Mouse (Mus musculus): ENCODE results near the gene Nr1h4.

The Nr1h4 gene

DNA sequence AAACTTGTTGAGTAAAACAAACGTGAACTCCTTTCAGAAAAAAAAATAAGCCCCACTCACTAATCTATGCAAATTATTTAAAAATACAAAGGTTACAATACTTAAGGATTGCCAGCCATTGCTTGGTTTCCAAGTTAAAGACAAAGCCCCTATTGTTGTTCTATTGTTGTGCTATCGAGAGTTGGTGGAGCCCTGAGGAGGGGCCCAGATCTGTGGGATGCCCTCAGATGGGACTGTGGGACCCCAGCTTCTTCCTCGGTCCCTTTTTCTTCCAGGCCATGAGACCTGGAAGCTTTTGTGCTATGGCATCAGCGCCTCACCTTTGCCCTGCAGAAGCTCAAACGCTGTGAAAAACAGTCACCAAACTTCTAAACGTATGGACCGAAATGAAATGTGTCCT lies 51.7 kb downstream of the Nr1h4 start:
- no peak for DNase-seq (ENCODE audit: low spot score)

DNA sequence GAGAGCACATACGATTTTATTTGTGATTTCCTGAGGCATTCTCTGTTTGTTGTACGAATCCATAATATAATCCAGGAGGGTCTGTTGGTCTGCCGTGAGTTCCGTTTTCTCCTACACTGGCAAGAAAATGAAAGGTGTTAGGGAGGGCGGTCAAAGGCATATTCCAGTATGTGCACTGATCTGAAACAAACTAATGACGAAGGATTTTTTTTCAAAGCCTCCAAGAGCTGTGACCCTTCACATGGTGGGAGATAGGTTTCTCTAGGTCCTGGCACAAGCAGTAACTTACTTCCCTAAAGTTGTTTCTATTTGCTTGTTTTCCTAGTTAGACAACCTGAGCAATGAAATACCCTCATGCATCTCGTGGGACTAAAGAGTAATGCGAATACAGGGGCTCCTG lies 54.6 kb downstream of the Nr1h4 start:
- no peak for DNase-seq (ENCODE audit: low spot score)

DNA sequence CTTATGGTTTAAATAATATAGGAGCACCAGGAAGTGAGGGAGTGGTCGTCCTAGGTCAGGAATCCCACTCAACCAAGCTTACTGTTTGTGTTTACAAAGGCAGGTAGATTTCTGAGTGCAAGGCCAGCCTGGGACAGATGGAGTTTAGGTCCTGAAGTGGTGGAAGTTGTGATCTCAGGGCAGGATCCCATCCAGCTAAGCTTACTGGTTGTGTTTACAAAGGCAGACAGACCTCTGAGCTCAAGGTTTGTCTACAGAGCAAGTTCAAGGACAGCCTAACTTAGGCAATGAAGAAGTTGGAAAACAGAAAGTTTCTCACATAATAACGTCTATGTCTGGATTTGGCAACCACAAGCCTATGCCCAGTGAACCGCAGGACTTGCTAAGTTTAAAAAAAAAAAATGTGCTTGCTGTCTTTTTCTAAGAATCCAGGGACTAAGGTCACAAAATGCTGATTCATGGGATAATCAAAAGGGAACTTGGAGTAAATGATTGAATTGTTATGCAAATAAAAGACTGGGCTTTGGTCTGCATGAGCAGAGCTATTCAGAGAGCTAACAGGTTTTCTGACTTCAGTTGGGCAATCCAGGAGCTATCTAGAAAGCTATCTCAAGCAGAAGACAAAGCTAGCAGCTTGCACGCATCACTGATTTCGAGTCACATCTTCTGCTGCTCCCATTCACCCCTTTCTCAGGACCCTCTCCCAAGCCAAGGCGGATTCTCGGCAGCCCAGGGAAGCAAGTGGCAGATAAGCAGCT lies 62.6 kb downstream of the Nr1h4 start:
- no peak for DNase-seq (ENCODE audit: low spot score)

DNA sequence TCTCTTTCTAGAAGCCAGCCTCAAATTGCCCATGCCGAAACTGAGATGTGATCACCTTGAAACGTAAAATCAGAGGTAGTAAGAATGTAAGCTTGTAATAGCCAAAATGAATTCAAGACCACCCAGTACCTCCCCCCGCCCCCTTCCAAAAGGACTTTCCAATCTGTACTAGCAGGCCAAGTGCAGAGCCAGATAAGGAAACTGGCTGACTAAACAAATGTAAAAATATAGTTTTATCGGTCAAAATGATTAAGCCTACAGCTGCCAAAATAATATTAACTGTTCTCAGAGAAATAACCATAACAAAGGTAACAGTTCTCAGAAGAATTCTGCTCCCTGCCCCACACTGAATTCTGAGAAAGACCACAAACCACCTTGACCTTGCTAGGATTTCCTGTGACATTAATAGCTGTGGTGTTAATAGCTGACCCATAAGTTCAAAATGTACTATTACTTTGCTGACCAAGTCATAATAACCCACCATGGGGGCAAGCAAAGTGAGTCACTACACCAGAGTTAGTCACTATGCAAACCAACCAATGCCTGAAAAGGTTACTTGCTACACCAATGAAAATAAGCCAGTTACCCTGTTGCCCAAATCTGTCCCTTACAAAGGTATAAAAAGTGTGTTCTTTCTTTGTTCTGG lies 68.5 kb downstream of the Nr1h4 start:
- DNase-seq (ENCODE audit: low spot score): no peak

GRCm38 (mm10) chr10:89462890-89463289 lies 70.5 kb downstream of the Nr1h4 start:
- DNase-seq (ENCODE audit: low spot score): no peak

GRCm38 (mm10) chr10:89461856-89462507 lies 71.4 kb downstream of the Nr1h4 start:
- peak; percentile 90 for DNase-seq (ENCODE audit: low spot score)

- no peak for DNase-seq (ENCODE audit: low spot score)
Observed at GRCm38 (mm10) chr10:89460972-89461371, 72.4 kb downstream of the Nr1h4 start.

GRCm38 (mm10) chr10:89458770-89459169 lies 74.6 kb downstream of the Nr1h4 start:
- peak; percentile 88 for DNase-seq (ENCODE audit: low spot score)

DNA sequence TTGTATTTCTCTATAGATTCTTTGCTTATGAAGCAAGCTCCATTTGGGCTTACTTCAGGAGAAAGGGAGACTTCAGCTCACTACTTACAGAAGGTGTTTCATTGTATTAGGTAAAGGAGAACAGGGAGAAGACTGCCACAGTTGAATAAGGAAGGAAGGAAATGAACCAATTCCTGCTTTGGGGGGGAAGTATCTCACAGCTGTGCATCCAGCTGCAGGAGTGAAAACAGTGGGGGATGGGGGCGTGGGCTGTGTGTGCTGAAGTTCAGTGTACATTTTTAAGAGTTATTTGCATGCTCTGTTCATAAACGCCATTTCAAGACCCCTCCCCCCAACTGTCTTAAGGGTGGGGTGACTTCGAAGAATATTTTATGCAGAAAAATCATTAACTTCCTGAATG lies 79.6 kb downstream of the Nr1h4 start:
- DNase-seq (ENCODE audit: low spot score): no peak

DNA sequence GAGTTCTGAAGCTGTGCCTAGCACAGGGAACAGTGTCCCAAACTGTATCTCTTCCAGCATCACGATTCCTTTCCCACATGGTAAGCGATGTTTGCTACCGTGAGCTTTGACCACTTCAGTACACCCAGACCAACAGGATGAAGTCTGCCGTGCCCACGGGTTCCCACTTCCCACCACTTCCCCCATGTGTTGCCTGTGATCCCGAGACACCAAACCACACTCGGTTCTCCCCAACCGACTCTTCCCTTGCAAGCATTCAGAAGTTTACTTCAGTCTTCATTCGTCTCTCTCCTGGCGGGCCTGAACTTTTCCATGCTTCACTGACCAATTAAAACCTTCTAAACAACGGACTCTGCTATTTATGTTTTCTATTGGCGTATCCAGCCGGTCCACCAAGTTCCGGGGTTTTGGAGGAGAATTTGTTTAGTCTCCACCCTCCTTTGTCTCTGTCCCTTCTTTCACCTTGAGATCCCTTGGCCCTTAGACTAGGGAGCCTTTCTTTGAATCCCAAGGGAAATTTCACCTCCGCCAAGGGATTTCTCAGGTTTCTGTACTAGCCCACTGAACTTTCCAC lies 80.2 kb downstream of the Nr1h4 start:
- DNase-seq (ENCODE audit: low spot score): no peak

GRCm38 (mm10) chr10:89450411-89450810 lies 83.0 kb downstream of the Nr1h4 start:
- DNase-seq (ENCODE audit: low spot score): no peak

- no peak for DNase-seq (ENCODE audit: low spot score)
Observed at GRCm38 (mm10) chr10:89444381-89444780, 89.0 kb downstream of the Nr1h4 start.

DNA sequence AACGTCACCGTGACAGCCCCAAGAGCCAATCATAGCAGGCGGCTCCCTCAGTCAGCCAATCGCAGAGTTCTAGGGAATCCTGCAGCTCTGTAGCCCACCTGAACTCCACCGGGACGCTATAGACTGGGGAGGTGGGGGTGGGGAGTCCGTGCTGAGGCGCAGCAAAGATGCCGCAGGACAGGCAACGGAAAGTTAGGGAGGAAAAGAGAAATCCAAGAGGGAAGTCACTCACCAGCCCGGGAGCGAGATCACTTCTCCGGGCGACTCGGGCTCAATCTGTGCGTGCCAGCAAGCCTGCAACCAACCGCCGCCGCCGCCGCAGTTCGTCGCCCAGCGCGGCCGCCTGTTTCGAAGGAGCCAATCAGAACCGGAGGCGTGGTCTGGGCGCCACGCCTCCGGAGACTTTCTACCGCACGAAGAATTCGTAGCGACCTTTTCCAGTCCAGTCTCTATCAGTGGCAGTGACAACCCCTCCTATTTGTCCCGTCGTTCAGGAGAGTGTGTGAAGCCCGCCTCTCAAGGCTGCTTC lies 89.7 kb downstream of the Nr1h4 start, which contains the start of gene Gas2l3:
Gene Gas2l3, minus strand, starts transcription at position 345 of the 529 bp plus-strand sequence.
- DNase-seq (ENCODE audit: low spot score): peak; percentile 67

DNA sequence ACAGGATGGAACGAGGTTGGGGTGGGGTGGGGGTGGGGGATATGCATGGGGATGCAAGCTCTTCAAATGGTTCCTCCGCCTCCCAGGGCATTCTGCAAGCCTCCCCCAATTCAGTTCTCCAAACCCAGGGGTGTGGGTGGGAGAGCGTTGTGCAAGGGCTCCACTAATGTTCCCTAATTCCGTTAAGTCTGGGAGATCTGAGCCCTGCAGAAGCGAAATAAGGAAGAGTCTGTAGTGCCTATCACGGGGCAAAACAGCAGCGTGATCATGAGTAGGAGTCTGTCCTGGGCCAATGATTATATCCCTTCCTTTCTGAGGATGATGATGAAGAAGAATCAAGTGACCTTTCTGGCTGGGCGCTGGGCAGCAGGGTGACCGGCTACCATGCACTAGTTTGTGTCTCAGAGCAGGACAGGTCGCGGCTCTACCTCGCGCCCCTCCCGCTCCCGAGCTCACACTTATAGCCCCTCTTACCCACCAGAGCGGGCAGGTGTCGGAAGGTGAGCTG lies 90.2 kb downstream of the Nr1h4 start:
- no peak for DNase-seq (ENCODE audit: low spot score)

GRCm38 (mm10) chr10:89442640-89443039 lies 90.7 kb downstream of the Nr1h4 start:
- DNase-seq (ENCODE audit: low spot score): no peak

- no peak for DNase-seq (ENCODE audit: low spot score)
Observed at GRCm38 (mm10) chr10:89441961-89442360, 91.4 kb downstream of the Nr1h4 start.

DNA sequence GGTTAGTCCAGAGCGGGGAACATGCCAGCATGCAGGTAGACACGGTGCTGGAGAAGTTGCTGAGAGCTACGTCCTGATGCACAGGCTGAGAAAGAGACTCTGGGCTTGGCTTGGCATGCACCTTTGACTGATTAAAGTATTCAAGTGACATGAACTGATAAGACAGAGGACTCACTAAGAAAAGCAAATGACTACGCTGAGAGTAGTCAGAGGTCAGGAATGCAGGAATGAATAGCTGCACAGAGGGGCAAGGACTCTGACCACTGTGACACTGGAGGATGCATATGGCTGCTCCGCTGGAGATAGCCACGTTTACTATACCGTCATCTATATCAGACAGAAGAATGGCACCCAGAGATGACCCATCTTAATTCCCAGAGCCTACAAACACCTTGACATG lies 94.0 kb downstream of the Nr1h4 start:
- DNase-seq (ENCODE audit: low spot score): no peak

GRCm38 (mm10) chr10:89437996-89438395 lies 95.4 kb downstream of the Nr1h4 start:
- DNase-seq (ENCODE audit: low spot score): no peak

DNA sequence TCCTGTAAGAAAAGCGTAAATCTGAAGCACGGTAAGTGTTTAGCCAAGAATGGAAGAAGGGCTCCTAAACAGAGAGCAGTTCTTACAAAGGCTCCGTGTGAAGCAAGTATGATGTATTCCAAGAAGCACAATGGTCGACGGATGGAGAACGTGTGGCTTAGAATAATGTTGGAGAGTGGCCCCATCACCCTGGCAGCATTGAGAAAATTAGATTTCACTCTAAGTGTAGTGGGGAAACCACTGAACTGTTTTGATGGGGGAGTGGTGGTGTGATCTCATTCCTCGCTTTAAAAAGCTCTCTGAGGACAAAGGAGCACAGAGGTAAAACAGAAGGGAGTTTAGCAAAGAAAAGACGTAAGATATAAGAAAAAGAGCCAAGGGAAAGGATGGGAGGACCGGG lies 95.9 kb downstream of the Nr1h4 start:
- DNase-seq (ENCODE audit: low spot score): no peak

GRCm38 (mm10) chr10:89435920-89436319 lies 97.5 kb downstream of the Nr1h4 start:
- no peak for DNase-seq (ENCODE audit: low spot score)

GRCm38 (mm10) chr10:89435413-89435812 lies 98.0 kb downstream of the Nr1h4 start:
- DNase-seq (ENCODE audit: low spot score): no peak

DNA sequence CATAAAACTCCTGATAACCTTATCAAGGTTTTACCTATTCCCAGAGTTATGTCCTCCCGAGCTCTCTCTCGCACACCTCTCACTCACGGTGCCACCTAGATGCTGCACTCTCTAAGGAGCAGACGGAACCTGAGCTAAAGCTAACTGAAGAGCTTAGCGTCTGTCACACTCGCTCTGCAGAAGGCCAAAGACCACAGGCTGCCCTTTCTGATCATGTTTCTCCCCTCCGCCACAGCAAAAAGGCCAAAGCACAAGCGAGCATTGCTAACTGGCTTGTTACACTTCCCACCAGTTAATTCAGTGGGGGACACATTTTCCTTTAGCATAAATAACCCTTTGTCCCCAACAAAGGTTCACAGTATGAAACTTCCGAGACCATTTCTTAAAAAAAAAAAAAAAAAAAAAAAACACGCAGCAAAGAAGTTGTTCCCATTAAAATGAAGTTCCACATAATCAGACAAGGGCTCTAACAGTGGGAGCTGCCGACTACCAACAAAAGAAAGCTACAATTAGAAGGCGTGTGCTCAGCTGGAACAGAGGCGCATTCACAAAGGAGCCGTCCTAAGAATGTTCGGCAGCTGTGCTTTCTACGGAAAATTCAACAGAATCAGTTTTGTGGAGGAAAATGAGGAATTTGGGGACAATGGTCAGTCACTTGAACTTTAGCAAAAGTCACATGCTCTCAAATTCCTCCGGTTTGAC lies 98.7 kb downstream of the Nr1h4 start:
- no peak for DNase-seq (ENCODE audit: low spot score)
